Mouse (Mus musculus): ENCODE results near the gene Tex264. TPM values are rescaled to one million over a fixed set of nuclear protein-coding genes. Genes with fewer than 3 reads are reported as not detected.
A peak's percentile ranks its signal among the peaks of the same experiment; 100 is the strongest.

Tex264 gene
- polyA plus RNA-seq, 1 experiment from 2014 or later = 75.7 TPM

DNA sequence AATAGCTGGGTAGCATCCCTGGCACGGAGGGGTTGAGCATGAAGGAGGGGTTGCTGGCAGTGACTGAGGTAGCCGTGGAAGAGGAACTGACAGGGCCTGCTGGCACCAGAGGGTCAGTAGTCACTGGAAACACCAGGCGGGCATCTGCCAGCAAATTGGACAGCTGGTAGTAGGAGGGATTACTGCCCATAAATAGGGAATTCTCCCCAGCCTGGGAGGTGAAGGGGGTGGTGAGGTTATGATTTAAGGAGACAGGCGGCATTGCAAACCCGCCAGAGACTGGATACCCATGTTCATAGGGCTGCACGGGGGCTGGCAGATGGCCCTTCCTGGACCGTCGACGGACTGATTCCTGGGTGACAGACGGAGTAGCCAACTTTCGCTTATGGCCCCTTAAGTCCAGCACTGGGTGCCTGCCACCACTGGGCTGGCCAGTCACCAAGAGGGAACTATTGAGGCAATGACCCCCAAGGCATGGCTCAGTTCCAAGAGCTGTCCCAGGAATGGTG, 7.3 kb upstream of the Tex264 start:
- ATAC-seq = no peak
- no peak overlapping the region for H3K27ac ChIP-seq (ENCODE audit: low read length)
- WGBS = 84% methylated on average over 11 of the region's 11 CpGs
- H3K4me1 ChIP-seq (ENCODE audit: control insufficient read depth, insufficient read depth, low read length) = no peaks in the 10 kb centered on the region
- H3K27me3 ChIP-seq (ENCODE audit: control insufficient read depth, insufficient read depth, low read depth, low read length) = no peaks in the 10 kb centered on the region
- no peak overlapping the region for H3K4me2 ChIP-seq (ENCODE audit: low read length)
- H3K9ac ChIP-seq (ENCODE audit: low read depth, low read length) = no peak overlapping the region
- H3K36me3 ChIP-seq (ENCODE audit: control insufficient read depth, insufficient read depth, low read length) = peaks cover 22% of the 10 kb centered on the region
- H3K4me3 ChIP-seq (ENCODE audit: low read depth, low read length) = no peak overlapping the region
- no peaks in the 10 kb centered on the region for H3K9me3 ChIP-seq (replicated peaks; ENCODE audit: control insufficient read depth, low read length, poor library complexity, severe bottlenecking)

DNA sequence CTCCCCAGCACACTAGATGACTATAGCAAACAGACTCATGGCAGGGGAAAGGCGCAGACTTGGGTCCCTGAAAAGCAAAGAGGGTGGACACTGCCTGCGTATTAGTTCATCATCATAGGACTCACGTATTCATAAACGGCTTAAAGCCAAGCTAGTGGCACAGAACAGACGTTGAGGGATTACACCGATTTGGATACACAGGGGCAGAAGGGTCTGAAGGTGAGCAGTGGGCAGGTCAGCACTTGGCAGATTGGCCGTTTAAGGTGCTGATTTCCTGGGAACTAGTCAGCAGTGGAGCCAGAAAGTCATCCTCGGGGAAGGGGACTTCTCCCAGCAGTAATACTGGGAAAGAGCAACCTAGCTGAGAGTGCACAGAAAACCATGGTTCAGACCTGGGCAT, 3.1 kb upstream of the Tex264 start:
- Histone ChIP-seq H3K36me3 (ENCODE audit: control insufficient read depth, insufficient read depth, low read length) (peaks cover 12% of the 10 kb centered on the region; the same call in 1 of the 2 replicates), H3K4me1 (ENCODE audit: control insufficient read depth, insufficient read depth, low read length) (peaks cover 17% of the 10 kb centered on the region), H3K9me3 (replicated peaks; ENCODE audit: control insufficient read depth, low read length, poor library complexity, severe bottlenecking) (no peaks in the 10 kb centered on the region), H3K4me2 (ENCODE audit: low read length) (no peak overlapping the region), H3K4me3 (ENCODE audit: low read depth, low read length) (no peak overlapping the region), H3K27ac (ENCODE audit: low read length) (no peak overlapping the region), H3K9ac (ENCODE audit: low read depth, low read length) (no peak overlapping the region), H3K27me3 (ENCODE audit: control insufficient read depth, insufficient read depth, low read depth, low read length) (no peaks in the 10 kb centered on the region)
- ATAC-seq = no peak
- WGBS = 86% methylated on average over 8 of the region's 8 CpGs

DNA sequence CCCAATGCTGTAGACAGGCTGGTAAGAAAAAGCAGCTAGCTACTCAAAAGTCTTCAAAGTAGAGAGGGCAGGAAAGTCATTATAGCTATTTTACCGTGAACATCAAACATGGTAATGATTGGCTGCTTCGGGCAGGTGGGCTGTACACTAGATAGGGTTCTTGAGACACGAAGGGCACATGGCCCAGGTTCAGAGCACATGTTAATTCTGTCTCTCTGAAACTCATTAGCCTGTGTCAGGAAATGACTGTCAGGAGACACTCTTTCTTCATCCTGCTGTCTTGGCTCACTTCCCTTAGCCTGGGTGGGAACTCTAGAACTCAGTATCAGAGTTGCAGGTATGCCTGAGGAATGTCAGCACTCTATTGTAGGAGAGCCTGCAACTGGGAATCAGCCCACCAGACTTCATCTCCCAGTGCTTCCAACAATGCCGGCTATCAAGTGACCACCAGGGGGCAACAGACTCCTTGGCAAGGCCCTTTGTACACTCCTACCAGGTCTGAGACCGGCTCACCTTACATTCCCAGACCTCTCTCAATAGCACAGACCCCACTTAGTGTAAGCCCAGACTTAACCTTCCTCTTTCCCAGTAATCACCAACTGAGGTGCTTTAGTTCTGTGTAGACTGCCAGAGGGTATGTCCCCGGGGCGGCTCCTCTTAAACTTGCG, 1.4 kb upstream of the Tex264 start:
- no peaks in the 10 kb centered on the region for H3K27me3 ChIP-seq (ENCODE audit: control insufficient read depth, insufficient read depth, low read depth, low read length)
- H3K4me1 ChIP-seq (ENCODE audit: control insufficient read depth, insufficient read depth, low read length) = peaks cover 17% of the 10 kb centered on the region
- H3K9me3 ChIP-seq (replicated peaks; ENCODE audit: control insufficient read depth, low read length, poor library complexity, severe bottlenecking) = no peaks in the 10 kb centered on the region
- H3K4me2 ChIP-seq (ENCODE audit: low read length) = no peak overlapping the region
- H3K9ac ChIP-seq (ENCODE audit: low read depth, low read length) = no peak overlapping the region
- WGBS = 42% methylated on average over 8 of the region's 8 CpGs
- no peak overlapping the region for H3K4me3 ChIP-seq (ENCODE audit: low read depth, low read length)
- ATAC-seq = peak; percentile 26; the same call in 1 of the 2 replicates
- no peak overlapping the region for H3K27ac ChIP-seq (ENCODE audit: low read length)
- H3K36me3 ChIP-seq (ENCODE audit: control insufficient read depth, insufficient read depth, low read length) = no peaks in the 10 kb centered on the region

DNA sequence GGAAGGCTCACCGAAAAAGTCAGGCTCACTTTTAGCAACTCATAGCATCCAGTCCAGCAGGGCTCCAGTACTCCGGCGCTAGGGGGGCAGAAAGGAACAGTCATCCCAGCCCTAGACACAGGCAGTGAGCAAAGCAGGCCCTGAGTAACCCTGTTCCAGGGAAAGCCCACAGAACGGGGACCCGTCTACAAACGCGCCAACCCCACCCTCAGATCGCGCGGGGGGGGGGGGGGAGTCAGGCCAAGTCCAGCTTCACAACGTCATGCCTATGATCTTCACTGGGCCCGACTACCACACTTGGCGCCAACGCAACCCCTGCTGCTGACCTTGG, 844 bp downstream of the Tex264 start:
- Histone ChIP-seq H3K4me2 (ENCODE audit: low read length) (peak overlapping the region; percentile 99), H3K9ac (ENCODE audit: low read depth, low read length) (peak overlapping the region; percentile 86), H3K36me3 (ENCODE audit: control insufficient read depth, insufficient read depth, low read length) (no peaks in the 10 kb centered on the region; the same call in 1 of the 2 replicates), H3K27me3 (ENCODE audit: control insufficient read depth, insufficient read depth, low read depth, low read length) (no peaks in the 10 kb centered on the region), H3K9me3 (replicated peaks; ENCODE audit: control insufficient read depth, low read length, poor library complexity, severe bottlenecking) (no peaks in the 10 kb centered on the region), H3K4me3 (ENCODE audit: low read depth, low read length) (peak overlapping the region; percentile 87), H3K4me1 (ENCODE audit: control insufficient read depth, insufficient read depth, low read length) (peaks cover 17% of the 10 kb centered on the region), H3K27ac (ENCODE audit: low read length) (no peak overlapping the region)
- WGBS = 2% methylated on average over 13 of the region's 14 CpGs
- peak; percentile 9; the same call in 1 of the 2 replicates for ATAC-seq

DNA sequence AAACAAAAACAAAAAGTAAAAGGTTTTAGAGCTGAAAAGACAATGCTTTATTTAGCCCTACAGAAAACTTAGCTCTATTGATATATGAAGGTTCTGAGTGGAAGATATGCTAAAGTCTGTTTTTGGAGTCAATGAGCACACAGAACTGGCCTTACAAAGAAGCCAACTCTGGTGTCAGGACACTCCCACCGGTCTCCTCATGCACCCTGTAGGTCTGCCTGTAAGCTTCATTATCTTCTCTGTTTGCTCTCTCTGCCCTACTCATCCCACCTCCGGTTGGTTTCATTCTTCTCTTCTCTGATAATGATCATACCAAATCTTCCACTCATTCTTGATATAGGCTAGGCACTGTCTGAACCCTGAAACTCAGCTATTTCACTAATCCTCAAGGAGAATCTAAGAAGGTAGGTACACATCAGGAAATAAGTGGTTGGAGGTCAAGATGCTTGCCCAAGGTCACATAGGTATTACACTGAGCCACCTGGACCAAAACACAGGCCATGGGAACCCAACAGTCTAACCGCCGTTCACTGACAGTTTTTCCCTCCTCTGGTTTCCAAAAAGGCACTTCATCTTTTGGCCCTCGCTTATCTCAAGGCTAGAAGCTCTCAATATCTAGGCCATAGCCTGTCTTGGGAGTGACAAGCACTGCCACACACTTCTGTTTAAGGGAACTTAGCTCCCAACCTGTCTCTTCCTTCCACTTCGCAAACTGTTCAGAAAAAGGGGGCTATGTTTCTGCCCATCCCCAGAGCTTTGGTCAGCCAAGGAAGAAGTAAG, 1.4 kb downstream of the Tex264 start:
- Histone ChIP-seq H3K4me3 (ENCODE audit: low read depth, low read length) (peak overlapping the region; percentile 87), H3K9ac (ENCODE audit: low read depth, low read length) (peak overlapping the region; percentile 86), H3K4me2 (ENCODE audit: low read length) (peak overlapping the region; percentile 99), H3K36me3 (ENCODE audit: control insufficient read depth, insufficient read depth, low read length) (no peaks in the 10 kb centered on the region; the same call in 1 of the 2 replicates), H3K9me3 (replicated peaks; ENCODE audit: control insufficient read depth, low read length, poor library complexity, severe bottlenecking) (no peaks in the 10 kb centered on the region), H3K27ac (ENCODE audit: low read length) (no peak overlapping the region), H3K4me1 (ENCODE audit: control insufficient read depth, insufficient read depth, low read length) (peaks cover 17% of the 10 kb centered on the region), H3K27me3 (ENCODE audit: control insufficient read depth, insufficient read depth, low read depth, low read length) (no peaks in the 10 kb centered on the region)
- WGBS = 84% methylated on average over 6 of the region's 6 CpGs
- ATAC-seq = no peak

DNA sequence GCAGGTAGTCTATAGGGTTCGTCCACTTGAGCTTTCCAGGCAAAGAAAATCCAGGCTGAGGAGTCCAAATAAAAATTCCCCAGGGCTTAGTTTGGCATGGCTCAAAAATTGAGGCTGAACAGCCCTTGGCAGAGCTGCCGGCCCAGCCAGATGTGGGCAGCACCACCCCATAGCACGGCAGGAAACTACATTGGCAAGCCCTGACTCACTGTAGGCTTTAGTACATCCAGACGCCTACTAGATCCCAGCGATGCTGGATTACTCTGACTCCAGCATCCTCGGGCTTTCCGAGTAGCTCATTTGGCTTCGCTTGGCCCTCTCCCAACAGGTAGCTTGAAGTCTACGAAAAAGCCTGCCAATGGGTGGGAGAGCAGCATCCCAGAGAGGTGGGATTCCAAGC, 4.7 kb downstream of the Tex264 start:
- no peak overlapping the region for H3K9ac ChIP-seq (ENCODE audit: low read depth, low read length)
- no peak overlapping the region for H3K4me2 ChIP-seq (ENCODE audit: low read length)
- no peaks in the 10 kb centered on the region for H3K9me3 ChIP-seq (replicated peaks; ENCODE audit: control insufficient read depth, low read length, poor library complexity, severe bottlenecking)
- H3K4me1 ChIP-seq (ENCODE audit: control insufficient read depth, insufficient read depth, low read length) = peaks cover 11% of the 10 kb centered on the region
- H3K4me3 ChIP-seq (ENCODE audit: low read depth, low read length) = no peak overlapping the region
- WGBS = 91% methylated on average over 9 of the region's 9 CpGs
- H3K27me3 ChIP-seq (ENCODE audit: control insufficient read depth, insufficient read depth, low read depth, low read length) = no peaks in the 10 kb centered on the region
- H3K27ac ChIP-seq (ENCODE audit: low read length) = no peak overlapping the region
- ATAC-seq = no peak
- peaks cover 3% of the 10 kb centered on the region; the same call in 1 of the 2 replicates for H3K36me3 ChIP-seq (ENCODE audit: control insufficient read depth, insufficient read depth, low read length)

DNA sequence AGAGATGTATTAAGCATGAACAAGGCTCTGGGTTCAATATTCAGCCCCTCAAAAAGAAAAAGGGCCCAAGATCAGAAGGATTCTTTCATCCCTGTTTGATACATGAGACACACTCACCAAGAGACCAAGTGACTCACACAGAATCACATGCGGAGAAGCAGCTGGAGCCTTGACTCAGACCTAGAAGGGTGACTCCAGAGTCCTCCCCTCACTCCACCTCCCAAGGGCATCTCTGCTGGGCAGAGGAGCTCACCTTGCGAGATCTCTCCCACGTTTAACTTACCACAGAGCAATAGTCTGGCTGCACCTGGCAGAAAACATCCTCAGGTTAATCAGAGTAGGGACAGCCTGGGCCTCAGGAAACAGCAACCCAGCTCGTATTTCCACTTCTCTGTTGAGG, 7.5 kb downstream of the Tex264 start:
- Histone ChIP-seq H3K4me2 (ENCODE audit: low read length) (no peak overlapping the region), H3K36me3 (ENCODE audit: control insufficient read depth, insufficient read depth, low read length) (peaks cover 3% of the 10 kb centered on the region; the same call in 1 of the 2 replicates), H3K9ac (ENCODE audit: low read depth, low read length) (no peak overlapping the region), H3K27me3 (ENCODE audit: control insufficient read depth, insufficient read depth, low read depth, low read length) (no peaks in the 10 kb centered on the region), H3K27ac (ENCODE audit: low read length) (no peak overlapping the region), H3K4me1 (ENCODE audit: control insufficient read depth, insufficient read depth, low read length) (no peaks in the 10 kb centered on the region), H3K9me3 (replicated peaks; ENCODE audit: control insufficient read depth, low read length, poor library complexity, severe bottlenecking) (no peaks in the 10 kb centered on the region), H3K4me3 (ENCODE audit: low read depth, low read length) (no peak overlapping the region)
- WGBS = 84% methylated on average over 4 of the region's 4 CpGs
- no peak for ATAC-seq

DNA sequence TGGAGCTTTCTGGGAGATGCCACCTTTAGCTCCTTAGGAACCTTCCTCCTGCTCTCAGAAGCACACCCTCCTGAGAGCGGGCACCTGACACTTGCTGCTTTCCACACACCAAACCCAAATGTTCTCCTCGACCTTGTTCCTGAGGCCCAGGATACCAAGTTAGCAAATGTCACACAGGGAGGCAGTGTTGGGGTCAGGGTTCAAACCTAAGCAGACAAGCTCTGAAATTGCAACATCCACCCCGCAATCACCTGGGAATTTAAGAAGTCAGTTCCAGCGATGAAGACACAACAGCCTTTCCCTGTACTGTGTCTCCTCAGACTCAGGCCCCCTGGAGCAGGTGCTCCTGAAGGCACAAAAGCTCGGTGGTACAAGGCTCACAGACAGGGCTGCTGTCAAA, 8.0 kb downstream of the Tex264 start:
- no peak overlapping the region for H3K9ac ChIP-seq (ENCODE audit: low read depth, low read length)
- H3K4me2 ChIP-seq (ENCODE audit: low read length) = no peak overlapping the region
- no peaks in the 10 kb centered on the region for H3K27me3 ChIP-seq (ENCODE audit: control insufficient read depth, insufficient read depth, low read depth, low read length)
- H3K36me3 ChIP-seq (ENCODE audit: control insufficient read depth, insufficient read depth, low read length) = peaks cover 3% of the 10 kb centered on the region; the same call in 1 of the 2 replicates
- no peaks in the 10 kb centered on the region for H3K9me3 ChIP-seq (replicated peaks; ENCODE audit: control insufficient read depth, low read length, poor library complexity, severe bottlenecking)
- no peaks in the 10 kb centered on the region for H3K4me1 ChIP-seq (ENCODE audit: control insufficient read depth, insufficient read depth, low read length)
- 86% methylated on average over 5 of the region's 5 CpGs for WGBS
- H3K4me3 ChIP-seq (ENCODE audit: low read depth, low read length) = no peak overlapping the region
- H3K27ac ChIP-seq (ENCODE audit: low read length) = no peak overlapping the region
- ATAC-seq = no peak

DNA sequence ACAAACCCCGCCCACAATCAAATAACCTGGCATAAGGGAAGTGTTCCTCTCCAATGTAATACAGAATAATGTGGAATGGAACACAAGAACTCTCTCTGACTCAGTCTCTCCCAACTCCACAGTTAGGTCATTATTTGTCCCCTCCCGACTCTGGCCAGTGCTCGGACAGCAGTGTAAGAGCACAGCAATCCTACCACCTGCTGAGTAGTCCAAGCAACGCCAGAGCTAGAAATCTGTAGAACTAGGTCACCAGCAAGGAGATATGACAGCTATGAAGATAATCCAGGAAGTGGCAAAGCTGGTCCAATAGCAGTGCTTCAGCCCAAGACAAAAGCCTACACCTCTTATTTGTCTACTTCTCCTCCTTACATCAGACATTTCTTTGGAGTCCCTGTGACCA, 9.2 kb downstream of the Tex264 start:
- H3K27me3 ChIP-seq (ENCODE audit: control insufficient read depth, insufficient read depth, low read depth, low read length) = no peaks in the 10 kb centered on the region
- no peaks in the 10 kb centered on the region for H3K9me3 ChIP-seq (replicated peaks; ENCODE audit: control insufficient read depth, low read length, poor library complexity, severe bottlenecking)
- ATAC-seq = no peak
- no peak overlapping the region for H3K4me2 ChIP-seq (ENCODE audit: low read length)
- peaks cover 3% of the 10 kb centered on the region for H3K36me3 ChIP-seq (ENCODE audit: control insufficient read depth, insufficient read depth, low read length)
- 72% methylated on average over 4 of the region's 4 CpGs for WGBS
- no peak overlapping the region for H3K4me3 ChIP-seq (ENCODE audit: low read depth, low read length)
- no peak overlapping the region for H3K27ac ChIP-seq (ENCODE audit: low read length)
- no peaks in the 10 kb centered on the region for H3K4me1 ChIP-seq (ENCODE audit: control insufficient read depth, insufficient read depth, low read length)
- H3K9ac ChIP-seq (ENCODE audit: low read depth, low read length) = no peak overlapping the region
